Mouse (Mus musculus) urinary bladder, postnatal 25 days (tissue): ENCODE results near the gene Pard3b.
"Not testable (repeated sequence)": the region's sequence is repeated elsewhere in the genome, so short reads cannot be mapped to it uniquely, and the experiment has no call there.

Experiments used
- DNase-seq: peaks from one replicate; pipeline ENCODE4 v3.0.0; 2022; ENCODE audit warnings: low spot score

Gene Pard3b

GRCm38 (mm10) chr1:62576939-62577590 lies 938.4 kb downstream of the Pard3b start:
- DNase-seq = no peak

GRCm38 (mm10) chr1:62579024-62579765 lies 940.6 kb downstream of the Pard3b start:
- DNase-seq = no peak

- no peak for DNase-seq
Measured at GRCm38 (mm10) chr1:62580314-62580935, 941.8 kb downstream of the Pard3b start.

- no peak for DNase-seq
Measured at GRCm38 (mm10) chr1:62582476-62582875, 943.9 kb downstream of the Pard3b start.

- no peak for DNase-seq
Measured at GRCm38 (mm10) chr1:62587536-62587935, 948.9 kb downstream of the Pard3b start.

GRCm38 (mm10) chr1:62591296-62592031 lies 952.8 kb downstream of the Pard3b start:
- no peak for DNase-seq

- DNase-seq = no peak
Measured at GRCm38 (mm10) chr1:62595401-62595800, 956.8 kb downstream of the Pard3b start.

- no peak for DNase-seq
Measured at GRCm38 (mm10) chr1:62597751-62598400, 959.3 kb downstream of the Pard3b start.

GRCm38 (mm10) chr1:62598551-62598950 lies 959.9 kb downstream of the Pard3b start:
- DNase-seq = no peak

GRCm38 (mm10) chr1:62604644-62605043 lies 966.0 kb downstream of the Pard3b start:
- DNase-seq = not testable (repeated sequence)

GRCm38 (mm10) chr1:62618109-62618665 lies 979.6 kb downstream of the Pard3b start:
- no peak for DNase-seq

- DNase-seq = no peak
Measured at GRCm38 (mm10) chr1:62619456-62619855, 980.8 kb downstream of the Pard3b start.

GRCm38 (mm10) chr1:62622447-62622846 lies 983.8 kb downstream of the Pard3b start:
- DNase-seq = no peak

GRCm38 (mm10) chr1:62624166-62624565 lies 985.5 kb downstream of the Pard3b start:
- DNase-seq = no peak

GRCm38 (mm10) chr1:62624836-62625235 lies 986.2 kb downstream of the Pard3b start:
- no peak for DNase-seq

GRCm38 (mm10) chr1:62625332-62625731 lies 986.7 kb downstream of the Pard3b start:
- no peak for DNase-seq

- no peak for DNase-seq
Measured at GRCm38 (mm10) chr1:62625819-62626505, 987.3 kb downstream of the Pard3b start.

GRCm38 (mm10) chr1:62629952-62630351 lies 991.3 kb downstream of the Pard3b start:
- DNase-seq = no peak

- DNase-seq = no peak
Measured at GRCm38 (mm10) chr1:62631511-62632305, 993.1 kb downstream of the Pard3b start.

- DNase-seq = no peak
Measured at GRCm38 (mm10) chr1:62632886-62633285, 994.3 kb downstream of the Pard3b start.
